Mouse (Mus musculus): ENCODE measurements around the gene Gm29289. TPM values are rescaled to one million over a fixed set of nuclear protein-coding genes. Genes with fewer than 3 reads are reported as not detected.
"Not testable (repeated sequence)": the region's sequence is repeated elsewhere in the genome, so short reads cannot be mapped to it uniquely, and the experiment has no call there.

The Gm29289 gene
- polyA plus RNA-seq (2015; fragmentation: Nextera tagmentation; extraction: Ambion mirVana), result not detected in 2 replicates

GRCm38 (mm10) chrY:2932282-2932681, at the start of gene Gm29289:
Gm29289 (plus strand) TSS chrY:2932582.
- H3K9ac ChIP-seq, H3K27me3 ChIP-seq: not testable (repeated sequence)
- WGBS, result no CpG with 5 or more reads among the region's 9 CpGs

DNA sequence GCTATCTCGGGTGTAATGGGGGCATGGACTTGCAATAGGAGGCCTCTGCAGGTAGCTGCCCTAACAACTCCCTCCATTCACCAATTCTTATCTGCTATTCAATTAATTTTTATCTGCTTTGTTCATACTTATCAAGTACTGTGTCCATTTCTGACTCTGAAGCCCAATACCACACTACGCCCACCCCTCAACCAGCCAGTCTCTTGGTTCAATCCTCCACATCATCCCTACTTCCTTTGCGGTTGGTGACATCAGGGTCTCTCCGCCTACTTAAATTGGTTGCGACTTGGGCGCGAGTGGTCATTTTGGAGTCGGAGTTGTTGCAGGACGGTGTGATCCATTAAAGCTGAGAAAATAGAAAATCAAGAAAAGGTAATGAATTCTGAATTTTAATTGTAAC, 31.7 kb upstream of the Gm29289 start, which contains the start of gene Gm10352:
Gm10352 (plus strand) TSS at position 301 of the 400 bp plus-strand sequence.
- not testable (repeated sequence) for ATAC-seq (ENCODE audit: insufficient number of reproducible peaks, low FRiP score, low TSS enrichment, low read depth); H3K4me3 ChIP-seq (replicated peaks)
- WGBS, result no CpG with 5 or more reads among the region's 9 CpGs

More at GRCm38 (mm10) chrY:2932282-2932681, at the start of gene Gm29289:
- H3K27ac ChIP-seq (replicated peaks); H3K9me3 ChIP-seq (replicated peaks); H3K36me3 ChIP-seq; H3K4me3 ChIP-seq (replicated peaks); H3K4me1 ChIP-seq; H3K4me2 ChIP-seq (replicated peaks); ATAC-seq (ENCODE audit: insufficient number of reproducible peaks, low FRiP score, low TSS enrichment, low read depth): not testable (repeated sequence)

More for the DNA sequence above, 31.7 kb upstream of the Gm29289 start, which contains the start of gene Gm10352:
- H3K9ac ChIP-seq; H3K27me3 ChIP-seq; H3K36me3 ChIP-seq; H3K4me1 ChIP-seq; H3K4me2 ChIP-seq (replicated peaks); H3K27ac ChIP-seq (replicated peaks); H3K9me3 ChIP-seq (replicated peaks): not testable (repeated sequence)

Other genes with a start within 250 kb of the Gm29289 start
- not detected in 2 replicates for gene H2al2b, start 211.9 kb upstream of the Gm29289 start, polyA plus RNA-seq (2015; fragmentation: Nextera tagmentation; extraction: Ambion mirVana)
- not detected in 2 replicates for gene Gm4064, start 136.4 kb upstream of the Gm29289 start, polyA plus RNA-seq (2015; fragmentation: Nextera tagmentation; extraction: Ambion mirVana)
- gene Rbmy, start 101.9 kb upstream of the Gm29289 start, polyA plus RNA-seq (2015; fragmentation: Nextera tagmentation; extraction: Ambion mirVana), result 0.19 TPM in 1 of 2 replicates, not detected in the other
- gene Gm10256, start 101.9 kb upstream of the Gm29289 start, polyA plus RNA-seq (2015; fragmentation: Nextera tagmentation; extraction: Ambion mirVana), result not detected in 2 replicates
- gene Gm10352, start 31.6 kb upstream of the Gm29289 start, polyA plus RNA-seq (2015; fragmentation: Nextera tagmentation; extraction: Ambion mirVana), result not detected in 2 replicates

All from embryonic facial prominence, embryonic 15.5 days (tissue).